In the genomic region with DNA sequence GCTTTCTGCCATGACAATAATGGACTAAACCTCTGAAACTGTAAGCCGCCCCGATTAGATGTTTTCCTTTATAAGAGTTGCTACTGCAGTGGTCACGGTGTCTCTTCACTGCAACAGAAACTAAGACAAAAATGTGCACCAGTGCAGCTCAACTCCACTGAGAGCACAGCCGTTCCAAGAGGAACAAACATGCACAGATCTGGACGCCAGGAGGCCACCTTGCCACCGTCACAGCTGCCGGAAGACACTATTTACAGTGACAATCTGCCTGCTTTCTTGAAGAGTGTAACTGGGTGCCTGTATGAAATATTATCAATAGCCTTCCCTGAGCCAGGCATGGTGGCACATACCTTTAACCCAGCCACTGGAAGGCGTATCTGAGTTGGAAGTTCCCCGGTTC, we compare ENCODE assay signal across 12 mouse cellular contexts. TPM values are rescaled to one million over a fixed set of nuclear protein-coding genes. Genes with fewer than 3 reads are reported as not detected.
A peak's percentile ranks its signal among the peaks of the same experiment; 100 is the strongest.
DNase-seq lines count a peak whose midpoint lies in the region; ATAC-seq and TF ChIP-seq lines count a peak whose summit lies in the region.
"Had no signal": no experiment of that assay in that cellular context is flagged by ENCODE, and none has a peak within 500 bp of the region (broad histone marks: within the 10 kb centered on the region; RNA-seq: fewer than 3 reads in every experiment).

No protein-coding gene starts in this region.

- H3K4me2 ChIP-seq in liver, embryonic 15.5 days, result peak overlapping the region; percentile 1
- H3K4me2 ChIP-seq in intestine, embryonic 15.5 days (replicated peaks), result no peak overlapping the region

- peaks cover 63% of the 10 kb centered on the region for H3K4me1 ChIP-seq in spleen, adult 2 months (ENCODE audit: control insufficient read depth, insufficient read depth, insufficient read length)
- H3K4me1 ChIP-seq in liver, embryonic 15.5 days (replicated peaks), result peaks cover 100% of the 10 kb centered on the region
- peaks cover 48% of the 10 kb centered on the region for H3K4me1 ChIP-seq in intestine, embryonic 15.5 days (replicated peaks)

- peak overlapping the region; percentile 46; the same call in 1 of the 2 replicates for H3K27ac ChIP-seq in gastrocnemius, adult 2 months
- peak overlapping the region; percentile 59 for H3K27ac ChIP-seq in spleen, adult 2 months (ENCODE audit: insufficient read depth, low read length)
- H3K27ac ChIP-seq in liver, embryonic 15.5 days (replicated peaks), result peak overlapping the region; percentile 63
- H3K27ac ChIP-seq in intestine, embryonic 15.5 days, result no peak overlapping the region

- H3K9me3 ChIP-seq in liver, embryonic 15.5 days (replicated peaks), result no peaks in the 10 kb centered on the region
- no peaks in the 10 kb centered on the region for H3K9me3 ChIP-seq in intestine, embryonic 15.5 days

- no peak overlapping the region for H3K9ac ChIP-seq in liver, embryonic 15.5 days
- no peak overlapping the region for H3K9ac ChIP-seq in intestine, embryonic 15.5 days

- intact Hi-C loops in gastrocnemius, adult 2 months (cut with DNase I), result loop anchor here (10.0 kb wide), 1 partner anchor 48 kb away; no protein-coding TSS in a partner anchor

- ATAC-seq in liver, embryonic 15.5 days (ENCODE audit: insufficient read depth), result no peak
- ATAC-seq in intestine, embryonic 15.5 days, result no peak

- 44% methylated on average over 9 of the region's 9 CpGs for WGBS in spleen, adult 2 months
- 64% methylated on average over 9 of the region's 9 CpGs for WGBS in liver, embryonic 15.5 days (ENCODE audit: insufficient replicate concordance)
- WGBS in intestine, embryonic 15.5 days, result 85% methylated on average over 9 of the region's 9 CpGs

- H3K27me3 ChIP-seq in spleen, adult 2 months (ENCODE audit: control insufficient read depth, insufficient read depth, low read length), result no peaks in the 10 kb centered on the region
- no peaks in the 10 kb centered on the region for H3K27me3 ChIP-seq in liver, embryonic 15.5 days
- H3K27me3 ChIP-seq in intestine, embryonic 15.5 days (replicated peaks), result no peaks in the 10 kb centered on the region

- DNase-seq in gastrocnemius, adult 2 months, result no peak
- no peak for DNase-seq in gastrocnemius, postnatal 25 days
- DNase-seq in spleen, adult 2 months (ENCODE audit: low read depth in 1 of 2, low spot score in 2 of 2), result peak in 1 of 2 experiments; percentile 42
- no peak for DNase-seq in spleen, postnatal 14 days (ENCODE audit: low spot score in 2 of 2)
- peak; percentile 29 to 40 for DNase-seq in thymus, postnatal 36 days
- no peak for DNase-seq in cerebellum, postnatal 25 days
- DNase-seq: adrenal gland, adult 8-10 months; cerebellum, adult 9-10 months; heart, postnatal 14 days; kidney, postnatal 14 days had no signal

- H3K36me3 ChIP-seq in spleen, adult 2 months (ENCODE audit: control insufficient read depth, insufficient read depth, low read length), result peaks cover 3% of the 10 kb centered on the region; the same call in 1 of the 2 replicates
- peaks cover 47% of the 10 kb centered on the region for H3K36me3 ChIP-seq in liver, embryonic 15.5 days (replicated peaks)
- no peaks in the 10 kb centered on the region for H3K36me3 ChIP-seq in intestine, embryonic 15.5 days

- no peak overlapping the region for H3K4me3 ChIP-seq in gastrocnemius, adult 2 months
- H3K4me3 ChIP-seq in spleen, adult 2 months (ENCODE audit: extremely low read depth, insufficient read depth, insufficient read length), result no peak overlapping the region
- no peak overlapping the region for H3K4me3 ChIP-seq in liver, embryonic 15.5 days (replicated peaks)
- H3K4me3 ChIP-seq in intestine, embryonic 15.5 days (replicated peaks), result no peak overlapping the region

- TF ChIP-seq POLR2A in spleen, adult 2 months (IDR thresholded peaks at IDR 0.05; ENCODE audit: low read depth, low read length), result no peak

- no peak for TF ChIP-seq CTCF in gastrocnemius, adult 2 months (IDR thresholded peaks at IDR 0.05)
- TF ChIP-seq CTCF in spleen, adult 2 months (IDR thresholded peaks at IDR 0.05; ENCODE audit: extremely low read depth, insufficient read depth, insufficient read length, insufficient replicate concordance), result no peak

RNA-seq across cellular contexts. Expression of a gene that starts 6.8 kb away (rescaled TPM):
- 10 to 100 TPM; 29.7 to 40.0 TPM for total RNA-seq in gastrocnemius, adult 2 months (2021)
- 10 to 100 TPM; 25.5 to 28.1 TPM for total RNA-seq in gastrocnemius, postnatal 25 days (2021)
- 32.6 and 37.8 TPM in 2 replicates for polyA plus RNA-seq in spleen, adult 2 months (2012; rRNA removed)
- polyA plus RNA-seq in liver, embryonic 15.5 days (2015; fragmentation: Nextera tagmentation; extraction: Ambion mirVana), result 27.0 and 29.3 TPM in 2 replicates
- 41.3 and 43.7 TPM in 2 replicates for polyA plus RNA-seq in intestine, embryonic 15.5 days (2015; fragmentation: Nextera tagmentation; extraction: Ambion mirVana)

Comparison
In these comparisons a context has a peak if more than half of its experiments do, and no peak if none do; other contexts are left out.
1. DNase-seq: peak in thymus, postnatal 36 days (2 of 2); none in gastrocnemius, adult 2 months (single experiment), gastrocnemius, postnatal 25 days (single experiment), spleen, postnatal 14 days (0 of 2) and cerebellum, postnatal 25 days (0 of 2).